Mouse (Mus musculus): ENCODE measurements around the gene Ier2.

- peak; percentile 80 for TF ChIP-seq CTCF (IDR thresholded peaks at IDR 0.05; ENCODE audit: low read depth)
- no peak for TF ChIP-seq EP300 (optimal IDR thresholded peaks at IDR 0.05)
Measured at GRCm38 (mm10) chr8:84704356-84704755, 41.7 kb upstream of the Ier2 start.
